Mouse (Mus musculus) T-helper 17 cell (primary cell): Measurements from ENCODE around the gene 2010111I01Rik.

Experiments
- in situ Hi-C, 2 experiments: fragments of 300-600 bp; cut with MboI, MseI; formaldehyde crosslinking; loops; 1 replicate in 1 of 2; 2 replicates in 1 of 2; pipeline ENCODE4 v1.15.1; 2025; ENCODE audit warnings: high pct_unique_total_duplicates in 2 of 2

The 2010111I01Rik gene

GRCm38 (mm10) chr13:63141275-63141674 lies 176.6 kb downstream of the 2010111I01Rik start:
- in situ Hi-C loops: no loop called here

GRCm38 (mm10) chr13:63146604-63147188 lies 182.0 kb downstream of the 2010111I01Rik start:
- in situ Hi-C loops: no loop called here

- in situ Hi-C loops: no loop called here
Measured at GRCm38 (mm10) chr13:63148157-63148556, 183.5 kb downstream of the 2010111I01Rik start.

GRCm38 (mm10) chr13:63150470-63151020 lies 185.9 kb downstream of the 2010111I01Rik start:
- in situ Hi-C loops: no loop called here

GRCm38 (mm10) chr13:63151028-63151738 lies 186.5 kb downstream of the 2010111I01Rik start:
- in situ Hi-C loops: no loop called here

- in situ Hi-C loops: no loop called here
Measured at GRCm38 (mm10) chr13:63152498-63152897, 187.8 kb downstream of the 2010111I01Rik start.

- in situ Hi-C loops: no loop called here
Measured at GRCm38 (mm10) chr13:63153397-63153796, 188.7 kb downstream of the 2010111I01Rik start.

- in situ Hi-C loops: no loop called here
Measured at GRCm38 (mm10) chr13:63154851-63155571, 190.3 kb downstream of the 2010111I01Rik start.

GRCm38 (mm10) chr13:63156264-63156663 lies 191.6 kb downstream of the 2010111I01Rik start:
- in situ Hi-C loops: no loop called here

GRCm38 (mm10) chr13:63170282-63171073 lies 205.8 kb downstream of the 2010111I01Rik start:
- in situ Hi-C loops: no loop called here

GRCm38 (mm10) chr13:63171347-63172096 lies 206.8 kb downstream of the 2010111I01Rik start:
- in situ Hi-C loops: no loop called here

GRCm38 (mm10) chr13:63172097-63172445 lies 207.4 kb downstream of the 2010111I01Rik start:
- in situ Hi-C loops: no loop called here

- in situ Hi-C loops: no loop called here
Measured at GRCm38 (mm10) chr13:63174252-63175020, 209.7 kb downstream of the 2010111I01Rik start.

- in situ Hi-C loops: no loop called here
Measured at GRCm38 (mm10) chr13:63176131-63176530, 211.4 kb downstream of the 2010111I01Rik start.

GRCm38 (mm10) chr13:63177232-63177631 lies 212.5 kb downstream of the 2010111I01Rik start:
- in situ Hi-C loops: no loop called here

- in situ Hi-C loops: no loop called here
Measured at GRCm38 (mm10) chr13:63180641-63181235, 216.0 kb downstream of the 2010111I01Rik start.

GRCm38 (mm10) chr13:63184946-63185345 lies 220.3 kb downstream of the 2010111I01Rik start:
- in situ Hi-C loops: loop anchor here in 1 of 2 experiments (5.0 kb wide), 1 partner anchor 42 kb away; no protein-coding TSS in a partner anchor

GRCm38 (mm10) chr13:63186217-63186616 lies 221.5 kb downstream of the 2010111I01Rik start:
- in situ Hi-C loops: loop anchor here in 1 of 2 experiments (5.0 kb wide), 1 partner anchor 41 kb away; no protein-coding TSS in a partner anchor

- in situ Hi-C loops: loop anchor here in 1 of 2 experiments (5.0 kb wide), 1 partner anchor 41 kb away; no protein-coding TSS in a partner anchor
Measured at GRCm38 (mm10) chr13:63186642-63187041, 221.9 kb downstream of the 2010111I01Rik start.
